ENCODE assay signal across 27 mouse cellular contexts in the genomic region with DNA sequence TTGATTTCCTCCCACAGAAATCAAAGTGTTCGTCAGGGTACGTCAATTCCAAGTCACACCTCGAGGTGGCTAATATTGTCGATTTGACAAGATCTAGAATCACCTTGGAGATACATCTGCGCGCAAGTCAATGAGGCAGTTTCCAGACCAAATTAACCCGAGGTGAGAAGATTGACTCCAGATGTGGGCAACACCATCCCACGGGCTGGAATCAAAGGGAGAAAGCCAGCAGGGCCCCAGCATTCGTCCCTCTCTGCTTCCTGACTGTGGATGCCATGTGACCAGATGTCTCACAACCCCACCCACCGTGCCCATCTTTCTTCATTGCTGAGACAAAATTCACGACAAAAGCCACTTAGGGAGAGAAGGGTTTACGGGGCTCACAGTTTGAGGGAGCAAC.
"Had no signal": no experiment of that assay in that cellular context is flagged by ENCODE, and none has a peak within 500 bp of the region (broad histone marks: within the 10 kb centered on the region; RNA-seq: fewer than 3 reads in every experiment).

No protein-coding gene starts in this region.

- H3K27me3 ChIP-seq: heart, embryonic 15.5 days; hindbrain, embryonic 15.5 days; intestine, embryonic 15.5 days; liver, embryonic 13.5 days; liver, embryonic 15.5 days had no signal

- DNase-seq: gastrocnemius, adult 2 months; gastrocnemius, postnatal 10 days; gastrocnemius, postnatal 25 days; heart, adult 18-20 months; heart, postnatal 14 days; heart, postnatal 36 days; kidney, adult 18-20 months; kidney, adult 8-10 months; kidney, postnatal 10 days; kidney, postnatal 25 days; layer of hippocampus, adult 9-11 months; layer of hippocampus, postnatal 36 days; liver; liver, embryonic 13.5 days; liver, postnatal 0 days had no signal

- H3K9me3 ChIP-seq: heart, embryonic 10.5 days; heart, embryonic 13.5 days; heart, embryonic 15.5 days; hindbrain, embryonic 13.5 days; hindbrain, embryonic 15.5 days; intestine, embryonic 15.5 days; limb, embryonic 12.5 days; liver, embryonic 13.5 days had no signal

- H3K27ac ChIP-seq: gastrocnemius, adult 2 months; heart, embryonic 10.5 days; heart, embryonic 13.5 days; heart, embryonic 15.5 days; hindbrain, embryonic 13.5 days; hindbrain, embryonic 15.5 days; hindbrain, postnatal 0 days; intestine, embryonic 15.5 days; limb, embryonic 12.5 days; liver, embryonic 13.5 days; liver, embryonic 15.5 days had no signal

- ATAC-seq: hindbrain, postnatal 0 days; inflammation-experienced regulatory T-cells, adult 6 months; intestine, embryonic 15.5 days; intestine, postnatal 0 days; liver, postnatal 0 days had no signal

- H3K9ac ChIP-seq: heart, embryonic 13.5 days; heart, embryonic 15.5 days; hindbrain, embryonic 13.5 days; hindbrain, embryonic 15.5 days; intestine, embryonic 15.5 days; limb, embryonic 12.5 days; liver, embryonic 13.5 days; liver, embryonic 15.5 days; liver, postnatal 0 days had no signal

- H3K36me3 ChIP-seq: heart, embryonic 10.5 days; heart, embryonic 13.5 days; heart, embryonic 15.5 days; hindbrain, embryonic 13.5 days; hindbrain, embryonic 15.5 days; intestine, embryonic 15.5 days; limb, embryonic 12.5 days; liver, embryonic 13.5 days; liver, embryonic 15.5 days had no signal

- H3K4me2 ChIP-seq: heart, embryonic 13.5 days; heart, embryonic 15.5 days; hindbrain, embryonic 13.5 days; hindbrain, embryonic 15.5 days; intestine, embryonic 15.5 days; limb, embryonic 12.5 days; liver, embryonic 11.5 days; liver, embryonic 13.5 days; liver, embryonic 15.5 days had no signal

- H3K4me3 ChIP-seq: gastrocnemius, adult 2 months; heart, embryonic 10.5 days; heart, embryonic 13.5 days; heart, embryonic 15.5 days; hindbrain, embryonic 13.5 days; hindbrain, embryonic 15.5 days; intestine, embryonic 15.5 days; limb, embryonic 12.5 days; liver, embryonic 13.5 days; liver, embryonic 15.5 days had no signal

- H3K4me1 ChIP-seq: heart, embryonic 15.5 days; intestine, embryonic 15.5 days; liver, embryonic 13.5 days; liver, embryonic 15.5 days had no signal
